Mouse (Mus musculus): ENCODE data around the gene Hivep3.

DNA sequence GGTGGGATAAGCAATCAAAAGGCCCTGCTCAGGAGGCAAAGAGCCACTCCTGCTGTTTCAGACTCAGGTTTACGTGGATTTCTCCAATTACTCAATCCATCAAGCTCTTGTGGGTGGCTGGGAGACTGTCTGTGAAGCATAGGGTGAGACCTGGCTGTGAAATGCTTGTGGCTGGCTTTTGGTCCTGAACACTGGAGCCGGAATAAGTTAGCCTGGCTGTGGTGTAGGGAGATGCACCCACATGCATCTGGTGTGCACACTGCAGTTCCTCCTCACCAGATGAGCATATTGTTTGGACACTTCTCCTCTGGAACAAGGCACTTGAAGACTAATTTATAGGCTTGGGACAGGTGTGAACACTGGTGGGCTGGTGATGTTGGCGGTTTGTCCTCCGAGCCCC, 170.7 kb downstream of the Hivep3 start:
- TF ChIP-seq CTCF (IDR thresholded peaks at IDR 0.05; ENCODE audit: borderline replicate concordance, extremely low read depth, insufficient read depth, insufficient read length) (no peak), POLR2A (IDR thresholded peaks at IDR 0.05; ENCODE audit: borderline replicate concordance, extremely low read depth, insufficient read depth, insufficient read length, poor library complexity, severe bottlenecking) (no peak)
